Mouse (Mus musculus): ENCODE results near the gene Memo1. TPM values are rescaled to one million over a fixed set of nuclear protein-coding genes. Genes with fewer than 3 reads are reported as not detected.
"Not testable (repeated sequence)": the region's sequence is repeated elsewhere in the genome, so short reads cannot be mapped to it uniquely, and the experiment has no call there.

Gene Memo1
- total RNA-seq, 2 experiments from 2014 or later, result 40.7 to 41.0 TPM

DNA sequence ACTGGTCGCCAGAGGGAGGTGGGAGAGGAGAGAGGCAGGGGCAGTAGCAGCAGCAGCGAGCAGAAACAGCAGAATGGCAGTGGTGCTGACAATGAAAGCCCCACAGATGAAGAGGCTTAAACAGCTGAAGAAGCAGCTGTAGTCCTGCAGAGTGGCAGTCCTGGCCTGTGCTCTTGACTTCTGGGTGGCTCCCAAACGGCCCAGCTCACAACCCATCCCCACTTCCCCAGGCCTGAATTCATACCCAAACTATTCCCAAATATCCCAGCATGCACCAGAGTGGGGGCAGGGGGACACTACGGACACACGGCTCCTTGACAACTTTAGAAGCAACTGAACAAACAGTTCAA lies 30.2 kb downstream of the Memo1 start:
- DNase-seq (ENCODE audit: low spot score in 2 of 2), result no peak

DNA sequence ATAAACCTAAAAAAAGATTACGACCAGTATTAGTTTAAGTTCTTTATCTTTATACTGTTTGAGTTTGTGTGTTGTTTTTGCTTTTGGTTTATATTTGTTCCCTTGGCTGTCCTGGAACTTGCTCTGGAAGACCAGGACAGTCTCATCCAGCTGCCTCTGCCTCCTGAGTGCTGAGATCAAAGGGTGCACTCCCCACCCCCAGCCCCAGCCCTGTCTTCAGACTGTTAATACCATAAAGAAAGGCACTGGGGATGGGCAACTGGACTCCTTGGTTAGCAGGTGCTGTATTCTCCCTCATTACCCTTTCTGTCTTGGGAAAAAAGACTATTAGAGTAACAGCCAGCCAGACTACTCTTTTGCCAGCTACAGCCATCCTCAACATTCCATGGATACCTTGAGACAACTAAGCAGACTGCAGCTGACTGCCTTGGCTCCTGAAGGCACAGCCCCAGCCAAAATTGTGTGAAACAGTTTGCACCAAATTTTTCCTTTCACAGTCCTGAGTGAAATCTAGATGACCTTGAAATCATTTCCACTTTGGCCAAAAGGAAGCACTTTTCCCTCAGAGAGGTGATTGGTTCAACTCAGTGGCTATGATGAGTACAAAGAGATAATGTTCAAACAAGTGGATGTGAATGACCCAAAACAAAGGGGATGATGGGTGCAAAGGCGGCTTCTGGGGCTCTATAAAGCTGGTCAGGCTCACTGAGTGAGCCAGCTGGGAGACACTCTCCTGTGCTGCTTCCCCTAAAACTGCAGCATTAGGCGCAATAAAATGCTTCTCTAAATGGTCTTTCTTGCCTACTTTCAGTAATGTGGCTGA lies 30.8 kb downstream of the Memo1 start:
- DNase-seq (ENCODE audit: low spot score in 2 of 2), result no peak

DNA sequence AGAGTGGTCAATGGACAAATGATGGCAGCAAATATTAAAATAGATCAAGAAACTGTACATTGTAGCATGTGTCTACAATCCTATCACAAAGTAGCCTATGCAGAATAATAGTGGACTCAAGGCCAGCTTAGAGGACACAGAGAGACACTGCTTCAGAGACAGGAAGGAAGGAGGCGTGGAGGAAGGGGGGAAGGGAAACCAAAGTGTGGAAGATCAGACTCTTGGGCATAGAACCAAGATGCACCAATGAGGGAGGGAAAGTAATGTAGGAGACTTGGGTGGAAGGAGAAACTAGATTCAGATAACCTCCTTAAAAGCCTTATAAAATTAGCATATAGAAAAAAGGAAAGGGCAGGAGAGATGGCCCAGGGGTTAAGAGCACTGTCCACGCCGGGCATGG lies 32.9 kb downstream of the Memo1 start:
- no peak for DNase-seq (ENCODE audit: low spot score in 2 of 2)

DNA sequence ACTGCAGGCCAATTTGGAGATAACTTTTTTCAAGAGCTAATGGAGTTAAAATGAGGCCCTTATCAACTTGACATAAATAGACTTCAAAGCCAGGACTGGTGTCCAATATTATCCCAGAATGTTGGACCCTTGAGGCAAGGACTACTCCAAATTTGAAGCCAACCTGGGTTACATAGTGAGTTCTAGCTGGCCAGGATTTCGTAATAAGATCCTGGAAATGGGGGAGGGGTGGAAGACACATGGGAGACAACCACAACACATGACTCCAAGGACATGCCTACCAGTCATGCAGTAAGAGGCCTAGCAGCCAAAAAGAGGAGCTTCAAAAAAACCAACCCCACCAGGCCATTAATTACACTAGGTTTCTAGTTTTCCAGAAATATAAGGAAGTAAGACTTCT lies 50.0 kb downstream of the Memo1 start:
- no peak for DNase-seq (ENCODE audit: low spot score in 2 of 2)

DNA sequence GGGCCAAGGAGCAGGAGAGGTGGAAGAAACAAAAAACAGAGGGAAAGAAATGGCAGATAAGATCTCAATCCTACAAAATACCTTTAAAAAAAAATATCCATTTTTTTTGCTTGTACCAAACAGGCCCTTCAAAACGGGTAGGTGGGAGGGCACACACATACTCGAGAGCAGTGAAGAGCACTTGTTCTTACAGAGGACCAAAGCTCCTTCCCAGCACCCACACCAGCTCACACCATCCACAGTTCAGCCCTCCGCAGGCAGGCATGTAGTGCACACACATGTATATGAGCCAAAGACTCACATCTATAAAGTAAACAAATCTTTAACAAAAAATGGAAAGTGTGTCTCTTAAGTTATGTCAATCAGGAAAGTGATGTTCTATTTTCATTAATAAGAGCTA lies 52.5 kb downstream of the Memo1 start:
- no peak for DNase-seq (ENCODE audit: low spot score in 2 of 2)

DNA sequence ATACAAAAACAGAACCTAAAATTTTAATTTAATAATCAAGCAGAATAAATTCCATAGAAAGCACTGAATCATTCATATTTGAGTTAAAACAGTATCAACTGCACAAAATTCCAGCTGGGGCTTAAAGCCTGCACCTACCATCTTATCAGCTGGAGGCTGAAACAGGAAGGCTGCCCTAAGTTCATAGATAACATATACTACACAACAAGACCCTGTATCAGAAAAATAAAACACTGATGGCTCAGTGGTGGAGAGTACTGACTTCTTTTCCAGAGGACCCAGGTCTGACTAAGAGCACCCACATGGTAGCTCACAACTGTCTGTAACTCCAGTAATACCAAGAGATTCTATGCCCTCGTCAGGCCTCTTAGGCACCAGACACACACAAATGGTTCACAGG lies 55.0 kb downstream of the Memo1 start:
- DNase-seq (ENCODE audit: low spot score in 2 of 2), result no peak

DNA sequence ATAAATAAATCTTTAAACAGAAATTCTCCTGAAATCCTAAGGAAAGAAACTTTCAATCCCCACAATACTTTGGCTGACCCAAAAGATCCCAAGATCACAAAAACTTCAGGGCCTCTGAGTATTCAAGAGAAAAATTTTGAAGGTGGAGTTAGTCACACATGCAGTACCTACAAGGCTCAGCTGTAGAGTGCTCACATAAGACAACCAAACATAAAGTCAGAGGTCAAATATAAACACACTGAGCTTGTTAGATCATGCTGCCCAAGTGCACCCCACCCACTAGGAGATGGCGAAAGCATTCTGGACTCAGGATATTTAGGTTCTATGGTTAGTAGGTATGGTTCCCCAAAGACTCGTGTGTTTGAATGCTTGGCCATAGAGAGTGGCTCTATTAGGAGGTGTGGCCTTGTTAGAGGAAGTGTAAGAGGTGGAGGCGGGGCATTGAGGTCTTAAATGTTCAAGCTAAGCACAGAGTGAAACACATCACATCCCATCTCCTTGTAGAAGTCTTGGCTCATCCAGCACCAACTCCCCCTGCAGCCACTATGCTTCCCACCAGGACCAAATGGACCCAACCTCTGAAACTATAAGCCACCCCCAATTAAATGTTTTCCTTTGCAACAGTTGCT lies 67.1 kb downstream of the Memo1 start:
- DNase-seq (ENCODE audit: low spot score in 2 of 2), result no peak

DNA sequence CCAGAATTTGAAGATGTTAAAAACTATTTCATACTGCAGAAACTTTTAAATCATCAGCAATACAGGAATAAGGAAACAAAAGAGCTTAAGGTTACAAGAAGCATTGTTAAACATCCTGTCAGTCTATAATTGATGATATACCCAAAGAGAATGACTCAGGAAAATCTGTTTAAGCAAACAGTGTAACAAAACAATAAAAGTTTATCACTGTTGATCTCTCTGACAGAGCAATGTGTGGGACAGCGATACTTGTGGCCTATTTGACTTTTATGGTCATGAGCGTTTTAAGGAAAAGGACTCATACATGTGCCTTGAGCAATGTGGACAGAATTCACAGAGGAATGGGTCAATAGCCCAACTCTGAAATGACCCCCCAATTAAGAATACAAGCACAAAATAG lies 78.0 kb downstream of the Memo1 start:
- DNase-seq (ENCODE audit: low spot score in 2 of 2), result no peak

DNA sequence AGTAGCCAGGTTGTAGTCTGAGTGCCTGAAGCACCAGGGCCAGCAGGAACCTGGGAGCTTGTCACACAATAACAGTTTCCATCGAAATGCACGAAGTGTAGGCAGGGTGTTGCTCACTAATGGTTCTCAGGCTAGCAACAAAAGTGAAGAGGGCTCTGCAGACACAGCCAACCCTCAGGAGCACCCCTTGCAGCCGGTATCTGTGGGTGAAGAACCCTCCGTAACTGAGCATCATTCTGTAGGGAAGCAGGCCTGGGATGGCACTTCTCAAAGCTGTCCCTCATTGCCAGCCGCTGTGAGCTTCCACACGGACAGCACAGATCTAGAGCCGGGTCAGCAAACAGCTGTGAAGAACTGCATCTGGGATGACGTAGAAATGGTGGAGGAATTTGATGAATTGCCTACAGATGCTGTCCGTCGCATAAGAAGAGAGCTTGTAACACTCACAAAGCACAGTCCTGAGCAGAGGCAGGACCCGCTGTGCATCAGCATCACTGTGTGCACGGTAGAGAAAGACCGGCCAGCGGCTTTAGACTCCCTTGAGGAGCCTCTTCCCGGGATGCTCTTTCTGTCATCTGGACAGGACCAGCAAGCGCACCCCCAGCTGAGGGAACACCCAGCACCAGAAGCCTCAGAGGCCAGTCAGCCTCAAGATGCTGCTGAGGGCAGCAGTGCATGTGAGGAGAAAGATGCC lies 82.3 kb downstream of the Memo1 start:
- DNase-seq (ENCODE audit: low spot score in 2 of 2), result not testable (repeated sequence)

DNA sequence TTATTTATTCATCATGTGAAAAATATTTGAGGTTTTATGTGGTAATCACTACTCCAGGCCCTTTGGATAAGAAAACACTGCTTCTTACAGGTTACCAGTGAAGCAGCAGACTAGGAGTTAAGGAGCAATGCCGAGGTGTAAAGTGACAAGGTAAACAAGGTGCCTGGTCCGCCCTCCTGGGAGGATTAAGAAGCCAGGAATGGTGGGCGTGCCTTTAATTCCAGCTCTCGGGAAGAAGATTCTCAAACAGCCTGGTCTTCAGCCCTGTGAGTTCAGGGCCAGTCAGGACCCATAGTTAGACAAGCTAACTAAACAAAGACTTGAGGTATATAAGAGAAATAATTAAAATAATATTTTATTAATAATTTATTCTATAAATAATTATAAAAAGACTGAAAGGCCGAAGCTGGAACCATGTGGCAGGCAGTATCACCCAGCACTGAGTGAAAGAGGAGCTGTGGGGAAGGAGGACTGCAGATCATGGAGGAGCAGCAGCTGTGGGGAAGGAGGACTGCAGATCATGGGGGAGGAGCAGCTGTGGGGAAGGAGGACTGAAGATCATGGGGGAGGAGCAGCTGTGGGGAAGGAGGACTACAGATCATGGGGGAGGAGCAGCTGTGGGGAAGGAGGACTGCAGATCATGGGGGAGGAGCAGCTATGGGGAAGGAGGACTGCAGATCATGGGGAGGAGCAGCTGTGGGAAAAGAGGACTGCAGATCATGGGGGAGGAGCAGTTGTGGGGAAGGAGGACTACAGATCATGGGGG lies 86.0 kb downstream of the Memo1 start:
- no peak for DNase-seq (ENCODE audit: low spot score in 2 of 2)

DNA sequence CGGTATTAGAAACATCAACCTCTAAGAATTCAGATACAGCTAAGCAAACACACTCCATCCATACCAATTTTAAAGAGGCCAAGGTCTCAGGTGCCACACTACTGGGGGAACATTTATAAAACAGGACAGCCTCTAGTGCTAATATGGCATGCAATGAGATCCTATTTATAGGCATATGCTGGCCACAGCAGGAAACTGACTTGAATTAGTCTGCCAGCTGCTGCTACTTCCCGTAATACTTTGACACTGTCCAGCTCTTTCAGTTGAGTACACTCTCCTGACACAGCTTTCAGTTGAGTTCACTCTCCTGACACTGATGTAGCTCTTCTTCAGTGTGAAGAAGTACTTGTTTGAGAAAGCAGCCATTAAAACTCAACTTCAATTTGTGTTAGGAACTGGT lies 99.4 kb downstream of the Memo1 start:
- no peak for DNase-seq (ENCODE audit: low spot score in 2 of 2)

DNA sequence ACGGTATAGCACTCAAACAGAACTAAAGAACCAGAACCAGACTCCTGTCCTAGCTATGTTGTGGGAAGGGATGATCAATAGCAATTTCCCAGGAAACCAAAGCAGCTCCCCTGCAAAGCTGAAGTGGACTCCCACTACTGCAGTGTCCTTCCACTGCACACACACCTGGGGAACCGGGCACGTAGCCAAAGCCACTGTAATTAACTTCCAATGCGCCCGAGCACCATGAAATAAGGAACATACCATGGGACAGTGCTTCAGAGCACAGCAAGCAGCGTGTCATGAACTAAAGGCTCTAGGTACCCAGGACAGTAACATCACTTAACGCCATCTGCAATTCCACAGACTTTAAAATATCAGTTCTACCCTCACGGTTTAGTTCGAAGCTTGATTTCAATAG lies 100.6 kb downstream of the Memo1 start:
- DNase-seq (ENCODE audit: low spot score in 2 of 2), result no peak

DNA sequence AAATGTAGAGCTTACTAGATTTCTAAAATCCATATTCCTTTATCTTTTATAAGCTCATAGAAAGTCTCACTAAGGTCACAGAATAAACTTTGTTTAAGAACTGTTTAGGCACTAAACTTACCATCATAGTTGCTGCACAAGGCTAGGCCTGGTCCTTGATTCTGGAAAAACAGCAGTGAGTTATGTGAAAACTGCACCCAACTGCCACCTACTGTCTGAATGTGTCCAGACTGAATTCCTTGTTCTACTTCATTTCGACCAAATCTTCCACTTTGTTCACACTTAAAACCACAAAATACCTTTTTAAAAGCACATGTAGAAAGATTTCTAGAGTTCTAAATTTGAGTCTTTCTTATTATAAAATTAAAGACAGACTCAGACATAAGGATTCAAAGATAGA lies 101.9 kb downstream of the Memo1 start:
- DNase-seq (ENCODE audit: low spot score in 2 of 2), result no peak

DNA sequence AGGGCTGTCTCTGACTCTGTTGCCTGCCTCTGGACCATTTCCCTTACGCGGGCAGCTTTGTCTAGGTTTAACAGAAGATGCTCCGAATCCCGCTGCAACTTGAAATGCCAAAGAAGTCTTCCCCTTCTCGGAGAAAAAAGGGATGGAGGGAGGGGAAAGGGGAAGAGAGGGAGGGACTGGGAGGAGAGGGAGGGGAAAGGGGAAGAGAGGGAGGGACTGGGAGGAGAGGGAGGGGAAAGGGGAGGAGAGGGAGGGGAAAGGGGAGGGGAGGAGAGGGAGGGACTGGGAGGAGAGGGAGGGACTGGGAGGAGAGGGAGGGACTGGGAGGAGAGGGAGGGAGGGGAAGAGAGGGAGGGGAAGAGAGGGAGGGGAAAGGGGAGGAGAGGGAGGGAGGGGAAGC lies 103.9 kb downstream of the Memo1 start:
- no peak for DNase-seq (ENCODE audit: low spot score in 2 of 2)

DNA sequence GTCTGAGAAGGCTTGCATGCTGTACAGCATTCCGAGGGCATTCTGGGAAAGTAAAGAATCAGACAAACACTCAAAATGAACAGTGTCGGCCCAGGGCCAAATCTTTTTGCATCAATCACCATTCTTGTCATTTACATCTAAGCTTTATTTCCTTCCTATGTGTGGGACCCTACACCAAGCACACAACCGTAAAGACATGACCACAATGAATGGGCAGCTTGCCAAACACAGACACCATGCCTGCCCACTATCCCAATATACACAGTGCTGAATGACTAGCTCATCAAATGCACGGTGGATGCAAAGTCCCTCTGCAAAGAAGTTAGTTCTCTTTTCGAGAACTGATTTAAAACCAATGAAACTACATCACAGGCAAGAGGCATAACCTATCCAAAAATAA lies 109.1 kb downstream of the Memo1 start:
- DNase-seq (ENCODE audit: low spot score in 2 of 2), result no peak

DNA sequence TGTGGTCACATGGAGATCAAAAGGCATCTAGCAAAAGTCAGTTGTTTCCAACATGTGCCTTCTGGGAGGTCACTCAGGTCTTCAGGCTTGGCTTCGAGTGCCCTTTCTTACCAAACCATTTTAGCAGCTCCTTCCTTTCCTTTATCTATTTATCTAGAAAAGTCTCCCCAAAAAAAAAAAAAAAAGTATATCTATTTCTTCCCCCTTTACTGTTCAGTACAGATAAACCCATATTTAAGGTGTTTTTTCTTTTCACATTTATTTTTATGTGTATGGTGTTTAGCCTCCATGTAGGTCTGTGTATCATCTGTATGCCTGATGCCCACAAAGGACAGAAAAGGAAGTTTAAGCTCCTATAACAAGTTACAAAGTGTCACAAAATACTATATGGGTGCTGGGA lies 110.6 kb downstream of the Memo1 start:
- no peak for DNase-seq (ENCODE audit: low spot score in 2 of 2)

DNA sequence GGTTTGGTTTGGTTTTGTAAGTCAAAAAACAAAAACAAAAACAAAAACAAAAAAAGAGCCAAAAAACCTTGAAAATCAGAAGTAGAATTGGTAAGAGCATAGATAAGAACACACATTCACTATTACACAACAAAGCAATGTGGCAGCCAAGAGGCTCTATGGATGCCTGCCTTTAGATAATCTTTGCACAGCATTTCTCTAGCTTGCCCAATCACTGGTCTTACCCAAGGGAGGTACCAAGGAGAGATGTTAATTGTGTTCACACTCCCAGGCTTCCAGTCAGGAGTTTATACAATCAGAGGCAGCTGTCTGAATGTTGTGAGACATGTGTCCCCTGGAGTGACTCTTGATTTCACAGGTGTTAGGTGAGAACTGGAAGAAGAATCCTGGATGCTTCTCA lies 114.4 kb downstream of the Memo1 start:
- DNase-seq (ENCODE audit: low spot score in 2 of 2), result no peak

DNA sequence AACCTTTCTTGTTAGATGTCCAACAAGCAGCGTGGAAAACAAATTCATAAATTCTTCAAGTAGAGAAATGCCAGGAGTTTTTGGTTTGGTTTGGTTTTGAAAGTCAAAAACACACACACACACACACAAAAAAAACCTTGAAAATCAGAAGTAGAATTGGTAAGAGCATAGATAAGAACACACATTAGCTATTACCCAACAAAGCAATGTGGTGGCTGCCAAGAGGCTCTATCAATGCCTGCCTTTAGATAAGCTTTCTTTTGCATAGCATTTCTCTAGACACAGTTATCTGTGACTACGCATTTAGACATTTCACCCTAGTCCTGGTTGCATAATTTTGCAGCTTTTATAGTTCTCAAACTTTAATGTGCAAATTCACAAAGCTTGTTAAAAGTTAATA lies 115.7 kb downstream of the Memo1 start:
- not testable (repeated sequence) for DNase-seq (ENCODE audit: low spot score in 2 of 2)

DNA sequence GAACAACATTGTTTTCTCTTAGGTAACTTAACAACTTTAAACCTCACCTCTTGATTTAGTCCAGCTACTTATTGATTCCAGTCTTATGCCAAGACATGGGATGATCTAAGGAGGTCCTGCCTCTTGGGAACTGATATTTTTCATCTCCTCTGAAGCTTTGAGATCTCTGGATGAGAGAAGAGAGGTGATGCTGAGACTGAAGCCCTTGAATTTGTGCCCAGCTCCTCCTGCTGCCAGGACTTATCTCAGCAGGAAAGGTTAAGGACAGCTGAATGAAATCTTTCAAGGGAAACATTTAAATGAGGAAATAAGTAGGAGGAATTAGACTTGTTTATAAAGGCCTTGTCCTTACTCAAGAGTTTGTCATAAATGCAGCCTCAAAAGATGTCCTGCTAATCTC lies 121.6 kb downstream of the Memo1 start:
- DNase-seq (ENCODE audit: low spot score in 2 of 2), result no peak

DNA sequence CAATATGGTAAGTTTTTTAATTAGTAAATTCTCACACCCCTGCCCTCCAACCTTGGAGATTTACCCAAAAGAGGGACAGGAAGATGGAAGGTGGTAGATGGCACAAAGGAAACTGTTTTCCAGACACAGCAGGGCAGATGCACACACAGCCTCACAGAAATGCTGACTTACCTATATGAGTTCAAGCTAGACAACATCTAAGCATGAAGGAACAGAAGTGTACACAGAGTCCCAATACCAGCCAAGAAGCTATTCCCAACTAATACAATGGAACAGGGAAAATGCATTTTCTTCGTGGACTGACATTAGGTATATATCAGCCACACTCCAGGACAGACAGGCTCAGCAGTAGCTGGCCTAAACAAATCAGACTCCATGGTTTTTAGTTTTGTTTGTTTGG lies 122.5 kb downstream of the Memo1 start:
- DNase-seq (ENCODE audit: low spot score in 2 of 2), result no peak

DNA sequence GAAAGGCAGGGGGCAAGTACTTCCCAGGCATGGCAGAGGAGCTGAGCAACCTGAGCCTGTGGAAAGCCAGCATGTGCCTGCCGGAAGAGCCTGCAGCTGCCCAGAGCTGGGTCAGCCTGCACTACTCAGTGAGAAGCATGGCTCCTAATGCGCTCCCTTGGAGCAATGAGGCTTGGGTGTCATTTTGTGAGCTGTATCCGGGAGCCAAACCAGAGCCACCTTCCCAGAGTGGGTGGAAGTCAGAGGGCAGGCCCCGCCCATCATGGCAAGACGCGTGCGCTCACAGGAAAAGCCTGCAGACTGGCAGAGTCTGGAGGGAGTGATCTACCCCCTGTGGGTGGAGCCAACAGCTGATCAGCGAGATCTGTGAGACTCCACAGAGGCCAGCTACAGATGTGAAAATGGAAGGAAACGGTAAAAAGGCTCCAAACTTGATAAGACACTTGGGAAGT lies 135.9 kb downstream of the Memo1 start:
- no peak for DNase-seq (ENCODE audit: low spot score in 2 of 2)

DNA sequence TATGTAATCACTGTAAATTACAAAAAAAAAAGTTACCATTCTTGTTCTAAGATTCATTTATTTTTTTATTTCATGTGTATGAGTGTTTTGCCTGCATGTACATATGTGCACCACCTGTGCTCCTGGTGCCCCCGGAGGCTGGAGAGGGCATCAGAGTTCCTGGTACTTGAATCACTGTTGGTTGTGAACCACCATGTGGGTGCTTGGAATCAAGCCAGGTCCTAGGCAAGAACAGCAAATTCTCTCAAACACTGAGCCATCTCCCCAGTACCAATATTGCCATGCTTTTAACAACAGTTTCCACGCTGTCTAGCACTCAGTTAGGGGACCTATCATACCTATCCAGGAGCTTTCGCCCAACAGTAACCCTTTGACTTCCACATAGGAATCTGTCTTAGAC lies 137.2 kb downstream of the Memo1 start:
- DNase-seq (ENCODE audit: low spot score in 2 of 2), result no peak

All from left cerebral cortex, adult 18-20 months (tissue).